Mouse (Mus musculus): ENCODE results near the gene Arhgap29.

GRCm38 (mm10) chr3:122047921-122048861, 95.8 kb downstream of the Arhgap29 start:
- no peak for TF ChIP-seq GATA1 (IDR thresholded peaks at IDR 0.05; ENCODE audit: borderline replicate concordance, low read length)
- no peak for TF ChIP-seq FLI1 (IDR thresholded peaks at IDR 0.05; ENCODE audit: low read length)

All from megakaryocyte, embryonic 14.5 days (primary cell).